Mouse (Mus musculus) stomach, postnatal 0 days (tissue): Measurements from ENCODE around the gene Itga3. TPM values are rescaled to one million over a fixed set of nuclear protein-coding genes. Genes with fewer than 3 reads are reported as not detected.

ENCODE experiments used
- ATAC-seq: fragments of 200-750 bp; cut with Nextera tagmentation; 2 replicates; pipeline ENCODE4 v1.8.0; 2017; ENCODE audit not compliant: low FRiP score, low TSS enrichment
- DNase-seq: peaks from one replicate; pipeline ENCODE4 v3.0.0-alpha.2; 2016; ENCODE audit warnings: low spot score
- H3K27ac ChIP-seq: fragments of 300-500 bp; sonication (generic); replicated peaks from 2 replicates; pipeline ENCODE4 v1.5.1; 2014; ENCODE audit warnings: mild to moderate bottlenecking, control low read depth
- H3K27me3 ChIP-seq: fragments of 300-500 bp; sonication (generic); 2 replicates; pipeline ENCODE4 v1.6.1; 2014; ENCODE audit warnings: low read length; ENCODE audit not compliant: control insufficient read depth, insufficient read depth
- H3K36me3 ChIP-seq: fragments of 300-500 bp; sonication (generic); 2 replicates; pipeline ENCODE4 v1.6.1; 2014; ENCODE audit warnings: low read length, mixed read lengths; ENCODE audit not compliant: control insufficient read depth, insufficient read depth
- H3K4me1 ChIP-seq: fragments of 300-500 bp; sonication (generic); replicated peaks from 2 replicates; pipeline ENCODE4 v1.6.1; 2014; ENCODE audit warnings: antibody characterized with exemption; ENCODE audit not compliant: control insufficient read depth, insufficient read depth
- H3K4me2 ChIP-seq: fragments of 300-500 bp; sonication (generic); replicated peaks from 2 replicates; pipeline ENCODE4 v1.6.1; 2014; ENCODE audit warnings: low read depth, mild to moderate bottlenecking, control low read depth, moderate library complexity
- H3K4me3 ChIP-seq: fragments of 300-500 bp; sonication (generic); 2 replicates; pipeline ENCODE4 v1.5.1; 2014; ENCODE audit warnings: low read depth, low read length, control low read depth
- H3K9ac ChIP-seq: fragments of 300-500 bp; sonication (generic); 2 replicates; pipeline ENCODE4 v1.6.1; 2014; ENCODE audit warnings: mild to moderate bottlenecking, low read length, control low read depth, mixed read lengths
- H3K9me3 ChIP-seq: fragments of 300-500 bp; sonication (generic); 2 replicates; pipeline ENCODE4 v1.6.1; 2016; ENCODE audit warnings: low read length; ENCODE audit not compliant: control insufficient read depth
- CTCF ChIP-seq: IDR thresholded peaks from 2 replicates; pipeline ENCODE4 v1.5.1; 2016; ENCODE audit warnings: antibody characterized with exemption, low read depth, mild to moderate bottlenecking, moderate library complexity
- EP300 ChIP-seq: optimal IDR thresholded peaks from 2 replicates; pipeline ENCODE3; 2016; ENCODE audit warnings: antibody characterized with exemption
- WGBS: fragments of 180-500 bp; shearing (Covaris S2); extraction: QIAGEN DNeasy Blood & Tissue Kit; methylation state at CpG from one replicate; pipeline ENCODE4 v1.1.7; 2014; 5-methylcytosine and 5-hydroxymethylcytosine counted together
- polyA plus RNA-seq: library from polyadenylated mRNA; unstranded; fragments of >200 nt; fragmentation: Nextera tagmentation; extraction: Ambion mirVana; gene quantifications from 2 replicates; pipeline ENCODE4 v1.2.1, GENCODE M21; 2015

Itga3 gene
- polyA plus RNA-seq, 1 experiment from 2014 or later = 15.6 TPM

DNA sequence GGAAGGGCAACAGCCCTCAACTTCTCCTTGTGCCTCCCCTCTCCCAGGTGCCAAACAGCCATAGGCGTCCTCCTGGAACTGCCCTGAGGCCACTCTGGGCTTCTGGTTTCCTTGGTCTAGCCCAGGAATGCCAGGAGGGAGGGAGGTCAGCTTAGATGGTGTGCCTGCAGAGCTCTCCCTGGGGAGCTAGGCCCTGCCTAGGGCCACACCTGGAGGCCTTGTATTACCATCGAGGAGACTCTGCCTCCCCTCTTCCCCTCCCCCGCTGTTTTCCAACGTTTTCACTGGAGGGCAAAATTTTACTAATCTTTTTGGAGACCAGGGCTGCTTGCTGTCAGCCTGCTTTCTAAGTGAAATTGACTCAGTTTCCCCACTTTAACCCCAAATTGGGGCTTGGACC, 70.6 kb downstream of the Itga3 start:
- 0 out of 2 replicates have a peak overlapping the region, but pooled peaks have one; percentile 79 for H3K27ac ChIP-seq
- peaks cover 12% of the 10 kb centered on the region; the same call in 1 of the 2 replicates for H3K4me1 ChIP-seq
- 32% methylated on average over 4 of the region's 4 CpGs for WGBS
- H3K4me2 ChIP-seq = peak overlapping the region; percentile 71
- ATAC-seq (no peak), DNase-seq (no peak)
- H3K9ac ChIP-seq = no peak overlapping the region
- H3K36me3 ChIP-seq = peaks cover 22% of the 10 kb centered on the region
- H3K4me3 ChIP-seq = no peak overlapping the region
- TF ChIP-seq EP300 (no peak), CTCF (no peak)
- H3K9me3 ChIP-seq = no peaks in the 10 kb centered on the region
- no peaks in the 10 kb centered on the region for H3K27me3 ChIP-seq

- H3K4me3 ChIP-seq = no peak overlapping the region
- no peak for ATAC-seq
- H3K9me3 ChIP-seq = no peaks in the 10 kb centered on the region
- no peak overlapping the region for H3K4me2 ChIP-seq
- peak overlapping the region; percentile 24; the same call in 1 of the 2 replicates for H3K27ac ChIP-seq
- peaks cover 22% of the 10 kb centered on the region for H3K36me3 ChIP-seq
- no peaks in the 10 kb centered on the region for H3K27me3 ChIP-seq
- peaks cover 12% of the 10 kb centered on the region for H3K4me1 ChIP-seq
- DNase-seq = no peak
- 55% methylated on average over 6 of the region's 6 CpGs for WGBS
- TF ChIP-seq CTCF = no peak
- TF ChIP-seq EP300 = no peak
- no peak overlapping the region for H3K9ac ChIP-seq
These were observed 71.7 kb downstream of the Itga3 start for GRCm38 (mm10) chr11:95004937-95005198.

DNA sequence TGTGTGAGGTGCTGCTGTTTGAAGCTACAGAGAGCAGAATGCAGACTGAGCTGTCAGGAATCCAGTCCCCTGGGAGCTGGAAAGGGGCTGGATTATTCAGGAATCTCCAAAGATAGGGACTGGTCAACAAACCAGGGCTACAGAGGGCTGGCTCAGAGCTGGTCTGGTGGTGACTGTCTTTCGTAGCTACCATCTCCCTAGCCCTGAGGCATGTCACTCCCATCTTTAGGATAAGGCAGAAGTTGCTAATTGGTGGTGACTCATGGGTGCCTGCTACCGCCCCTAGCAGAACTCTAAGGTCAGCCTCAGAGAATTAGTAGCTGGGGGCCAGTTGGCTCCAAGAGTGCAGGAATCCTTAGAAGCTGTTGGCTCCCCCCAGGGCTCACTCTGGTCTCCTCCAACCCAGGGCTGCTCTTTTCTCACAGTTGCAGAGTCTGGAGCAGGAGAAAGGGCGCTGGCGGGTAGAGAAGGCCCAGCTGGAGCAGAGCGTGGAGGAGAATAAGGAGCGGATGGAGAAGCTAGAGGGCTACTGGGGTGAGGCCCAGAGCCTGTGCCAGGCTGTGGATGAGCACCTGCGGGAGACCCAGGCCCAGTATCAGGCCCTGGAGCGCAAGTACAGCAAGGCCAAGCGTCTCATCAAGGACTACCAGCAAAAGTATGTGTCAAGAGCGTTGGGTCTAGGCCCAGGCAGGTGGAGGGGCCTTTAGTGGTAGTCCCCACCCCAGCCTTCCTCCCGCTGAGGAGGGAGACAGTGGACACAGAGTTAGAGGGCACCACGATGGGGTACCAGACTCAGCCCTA, 72.3 kb downstream of the Itga3 start:
- Histone ChIP-seq H3K4me1 (peaks cover 12% of the 10 kb centered on the region), H3K9me3 (no peaks in the 10 kb centered on the region), H3K27ac (peak overlapping the region; percentile 24; the same call in 1 of the 2 replicates), H3K4me3 (no peak overlapping the region), H3K36me3 (peaks cover 23% of the 10 kb centered on the region), H3K4me2 (no peak overlapping the region), H3K9ac (no peak overlapping the region; the same call in 1 of the 2 replicates), H3K27me3 (no peaks in the 10 kb centered on the region)
- no peak for TF ChIP-seq EP300
- DNase-seq (no peak), ATAC-seq (no peak)
- 79% methylated on average over 12 of the region's 12 CpGs for WGBS

GRCm38 (mm10) chr11:95002705-95003104, 73.9 kb downstream of the Itga3 start:
- 96% methylated on average over 8 of the region's 8 CpGs for WGBS
- H3K36me3 ChIP-seq = peaks cover 29% of the 10 kb centered on the region
- no peak for ATAC-seq
- no peak overlapping the region for H3K4me3 ChIP-seq
- H3K27me3 ChIP-seq = no peaks in the 10 kb centered on the region
- H3K4me1 ChIP-seq = peaks cover 8% of the 10 kb centered on the region
- H3K4me2 ChIP-seq = no peak overlapping the region
- TF ChIP-seq CTCF (no peak), EP300 (no peak)
- no peaks in the 10 kb centered on the region for H3K9me3 ChIP-seq
- DNase-seq = no peak
- H3K9ac ChIP-seq = no peak overlapping the region
- no peak overlapping the region for H3K27ac ChIP-seq

- no peak overlapping the region for H3K9ac ChIP-seq
- no peaks in the 10 kb centered on the region for H3K27me3 ChIP-seq
- no peak overlapping the region for H3K4me3 ChIP-seq
- H3K36me3 ChIP-seq = peaks cover 29% of the 10 kb centered on the region
- DNase-seq (no peak), ATAC-seq (no peak)
- H3K4me2 ChIP-seq = no peak overlapping the region
- no peaks in the 10 kb centered on the region for H3K9me3 ChIP-seq
- WGBS = 90% methylated on average over 21 of the region's 21 CpGs
- TF ChIP-seq EP300 (no peak), CTCF (no peak)
- H3K4me1 ChIP-seq = peaks cover 3% of the 10 kb centered on the region
- H3K27ac ChIP-seq = no peak overlapping the region
These were observed 74.8 kb downstream of the Itga3 start for GRCm38 (mm10) chr11:95001584-95002347.

DNA sequence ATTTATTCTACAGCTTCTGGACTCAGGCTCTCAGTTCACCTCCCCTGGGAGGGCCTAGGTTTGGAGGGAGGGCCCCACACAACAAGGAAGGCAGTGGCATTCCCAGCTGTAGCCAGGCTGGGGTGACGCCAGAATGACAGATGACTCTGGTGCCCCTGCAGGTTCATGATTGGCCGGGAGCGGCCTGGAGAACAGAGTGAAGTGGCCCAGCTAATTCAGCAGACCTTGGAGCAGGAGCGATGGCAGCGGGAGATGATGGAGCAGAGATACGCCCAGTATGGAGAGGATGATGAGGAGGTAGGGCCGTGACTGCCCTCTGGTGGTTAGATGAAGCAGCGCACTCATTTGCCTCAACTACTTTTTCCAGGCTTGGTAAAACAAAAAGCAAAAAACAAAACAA, 75.5 kb downstream of the Itga3 start:
- DNase-seq (peak; percentile 61), ATAC-seq (peak; percentile 25)
- WGBS = 3% methylated on average over 8 of the region's 8 CpGs
- Histone ChIP-seq H3K27me3 (no peaks in the 10 kb centered on the region), H3K36me3 (peaks cover 34% of the 10 kb centered on the region), H3K4me2 (no peak overlapping the region), H3K4me3 (no peak overlapping the region), H3K9me3 (no peaks in the 10 kb centered on the region), H3K4me1 (no peaks in the 10 kb centered on the region; the same call in 1 of the 2 replicates), H3K9ac (no peak overlapping the region), H3K27ac (no peak overlapping the region; the same call in 1 of the 2 replicates)
- TF ChIP-seq CTCF (peak; percentile 94), EP300 (no peak)
